Mouse (Mus musculus): Measurements from ENCODE around the gene Ccdc62.

DNA sequence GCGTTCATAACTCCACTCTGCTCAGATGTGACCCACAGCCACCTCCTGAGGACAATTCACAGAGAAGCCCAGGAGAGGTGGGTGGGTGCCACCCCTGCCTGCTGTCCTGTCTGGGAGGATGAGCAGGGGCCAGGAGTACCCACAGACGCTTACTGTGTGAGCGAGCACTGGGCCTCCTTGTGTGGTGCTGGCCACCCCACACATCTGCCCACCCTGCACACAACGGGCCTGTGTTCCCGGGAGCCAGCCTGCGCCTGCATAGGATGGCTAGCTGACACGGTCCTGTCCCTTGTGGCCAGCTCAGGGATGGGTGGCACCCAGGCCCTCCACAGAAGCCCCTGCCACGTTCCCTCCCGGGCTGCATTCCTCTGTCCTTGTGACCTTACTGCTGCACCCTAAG, 55.0 kb downstream of the Ccdc62 start:
- TF ChIP-seq CTCF (IDR thresholded peaks at IDR 0.05; ENCODE audit: low read depth, low read length) (no peak), POLR2A (IDR thresholded peaks at IDR 0.05; ENCODE audit: borderline replicate concordance, low read depth, low read length) (no peak)
